Mouse (Mus musculus) liver, embryonic 16.5 days (tissue): ENCODE measurements around the gene Grk6. TPM values are rescaled to one million over a fixed set of nuclear protein-coding genes. Genes with fewer than 3 reads are reported as not detected.

Experiments
- ATAC-seq: fragments of 200-750 bp; cut with Nextera tagmentation; 2 replicates; pipeline ENCODE4 v1.8.0; 2017; ENCODE audit warnings: low read depth, mild to moderate bottlenecking, moderate number of reproducible peaks, moderate library complexity
- H3K27ac ChIP-seq: fragments of 300-500 bp; sonication (generic); 2 replicates; pipeline ENCODE4 v1.5.1; 2014; ENCODE audit warnings: mild to moderate bottlenecking, low read length
- H3K27me3 ChIP-seq: fragments of 300-500 bp; sonication (generic); 2 replicates; pipeline ENCODE4 v1.6.1; 2014; ENCODE audit warnings: low read depth, low read length, mixed read lengths; ENCODE audit not compliant: control insufficient read depth, insufficient read depth
- H3K36me3 ChIP-seq: fragments of 300-500 bp; sonication (generic); 2 replicates; pipeline ENCODE4 v1.6.1; 2014; ENCODE audit warnings: mild to moderate bottlenecking; ENCODE audit not compliant: control insufficient read depth, insufficient read depth
- H3K4me1 ChIP-seq: fragments of 300-500 bp; sonication (generic); 2 replicates; pipeline ENCODE4 v1.6.1; 2014; ENCODE audit warnings: low read depth, low read length, mixed read lengths; ENCODE audit not compliant: control insufficient read depth
- H3K4me2 ChIP-seq: fragments of 300-500 bp; sonication (generic); 2 replicates; pipeline ENCODE4 v1.6.1; 2014; ENCODE audit warnings: low read depth, low read length, mixed read lengths
- H3K4me3 ChIP-seq: fragments of 300-500 bp; sonication (generic); 2 replicates; pipeline ENCODE4 v1.5.1; 2014; ENCODE audit warnings: low read depth, mild to moderate bottlenecking, low read length
- H3K9ac ChIP-seq: fragments of 300-500 bp; sonication (generic); 2 replicates; pipeline ENCODE4 v1.6.1; 2014; ENCODE audit warnings: low read depth, low read length
- H3K9me3 ChIP-seq: fragments of 300-500 bp; sonication (generic); replicated peaks from 2 replicates; pipeline ENCODE4 v1.6.1; 2016; ENCODE audit warnings: low read length; ENCODE audit not compliant: control insufficient read depth
- WGBS: fragments of 180-500 bp; shearing (Covaris S2); extraction: QIAGEN DNeasy Blood & Tissue Kit; methylation state at CpG from one replicate; pipeline ENCODE4 v1.1.7; 2014; ENCODE audit not compliant: insufficient replicate concordance; 5-methylcytosine and 5-hydroxymethylcytosine counted together
- polyA plus RNA-seq: library from polyadenylated mRNA; unstranded; fragments of >200 nt; fragmentation: Nextera tagmentation; extraction: Ambion mirVana; gene quantifications from 2 replicates; pipeline ENCODE4 v1.2.1, GENCODE M21; 2015

The Grk6 gene
- polyA plus RNA-seq, 1 experiment from 2014 or later: 12.1 TPM

GRCm38 (mm10) chr13:55498906-55499305, 54.0 kb downstream of the Grk6 start:
- no peak for ATAC-seq
- no peaks in the 10 kb centered on the region; the same call in 1 of the 2 replicates for H3K4me1 ChIP-seq
- no peaks in the 10 kb centered on the region for H3K9me3 ChIP-seq
- no peak overlapping the region for H3K4me2 ChIP-seq
- no peaks in the 10 kb centered on the region; the same call in none of the 2 replicates for H3K36me3 ChIP-seq
- no peak overlapping the region for H3K4me3 ChIP-seq
- H3K9ac ChIP-seq: no peak overlapping the region
- 62% methylated on average over 11 of the region's 11 CpGs for WGBS
- H3K27me3 ChIP-seq: peaks cover 6% of the 10 kb centered on the region
- no peak overlapping the region for H3K27ac ChIP-seq

GRCm38 (mm10) chr13:55500575-55500974, 55.7 kb downstream of the Grk6 start:
- H3K27ac ChIP-seq: no peak overlapping the region
- ATAC-seq: no peak
- H3K4me2 ChIP-seq: no peak overlapping the region
- no peaks in the 10 kb centered on the region for H3K9me3 ChIP-seq
- H3K36me3 ChIP-seq: peaks cover 2% of the 10 kb centered on the region
- 64% methylated on average over 10 of the region's 10 CpGs for WGBS
- H3K27me3 ChIP-seq: peaks cover 2% of the 10 kb centered on the region; the same call in 1 of the 2 replicates
- no peak overlapping the region for H3K9ac ChIP-seq
- no peaks in the 10 kb centered on the region for H3K4me1 ChIP-seq
- no peak overlapping the region for H3K4me3 ChIP-seq

DNA sequence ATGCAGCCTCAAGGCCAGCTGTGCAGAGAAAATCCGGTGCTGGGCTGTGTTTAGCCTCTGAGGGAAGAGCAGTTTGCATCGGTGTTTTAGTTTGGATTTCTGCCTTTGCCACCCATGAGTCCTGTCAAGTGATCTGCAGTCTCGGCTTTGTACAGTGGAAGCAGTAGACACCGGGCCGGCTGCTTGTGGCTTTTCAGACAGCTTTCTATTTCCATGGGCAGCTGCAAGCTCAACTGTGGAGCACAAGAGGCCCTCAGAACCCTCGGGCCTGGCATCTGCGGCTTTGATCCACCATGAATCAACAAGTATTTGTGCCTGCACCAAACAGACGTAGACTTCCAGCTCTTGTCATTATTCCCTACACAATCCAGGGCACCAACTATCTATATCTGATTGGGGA, 57.5 kb downstream of the Grk6 start:
- 72% methylated on average over 8 of the region's 8 CpGs for WGBS
- Histone ChIP-seq H3K9ac (no peak overlapping the region), H3K9me3 (no peaks in the 10 kb centered on the region), H3K36me3 (peaks cover 5% of the 10 kb centered on the region), H3K4me2 (no peak overlapping the region), H3K4me3 (no peak overlapping the region), H3K27ac (no peak overlapping the region), H3K27me3 (no peaks in the 10 kb centered on the region), H3K4me1 (no peaks in the 10 kb centered on the region)
- ATAC-seq: no peak

DNA sequence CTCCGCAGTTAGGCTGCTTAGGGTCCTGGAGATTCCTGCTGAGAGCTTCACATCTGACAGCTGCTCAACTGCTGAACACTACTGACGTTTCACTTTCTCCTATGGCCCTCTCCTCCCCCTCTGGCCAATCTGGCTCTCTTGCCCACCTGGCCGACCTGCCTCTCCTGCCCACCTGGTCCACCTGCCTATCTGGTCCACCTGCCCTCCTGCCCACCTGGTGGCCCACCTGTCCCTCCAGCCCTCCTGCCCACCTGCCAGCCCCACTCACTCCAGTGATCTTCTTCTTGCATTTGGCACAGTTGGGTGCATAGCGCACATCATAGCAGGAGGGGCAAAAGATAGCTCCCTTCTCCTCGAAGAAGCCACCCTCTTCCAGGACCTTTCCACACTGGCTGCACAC, 59.5 kb downstream of the Grk6 start:
- Histone ChIP-seq H3K27me3 (no peaks in the 10 kb centered on the region), H3K9me3 (no peaks in the 10 kb centered on the region), H3K4me1 (no peaks in the 10 kb centered on the region), H3K36me3 (peaks cover 5% of the 10 kb centered on the region), H3K4me3 (no peak overlapping the region), H3K4me2 (no peak overlapping the region), H3K9ac (no peak overlapping the region), H3K27ac (no peak overlapping the region)
- ATAC-seq: no peak
- 71% methylated on average over 5 of the region's 5 CpGs for WGBS

GRCm38 (mm10) chr13:55505810-55506209, 60.9 kb downstream of the Grk6 start:
- Histone ChIP-seq H3K9me3 (no peaks in the 10 kb centered on the region), H3K27me3 (no peaks in the 10 kb centered on the region), H3K27ac (no peak overlapping the region), H3K4me1 (peaks cover 7% of the 10 kb centered on the region), H3K4me3 (no peak overlapping the region), H3K9ac (no peak overlapping the region), H3K36me3 (peaks cover 5% of the 10 kb centered on the region), H3K4me2 (no peak overlapping the region)
- ATAC-seq: no peak
- 75% methylated on average over 9 of the region's 9 CpGs for WGBS

DNA sequence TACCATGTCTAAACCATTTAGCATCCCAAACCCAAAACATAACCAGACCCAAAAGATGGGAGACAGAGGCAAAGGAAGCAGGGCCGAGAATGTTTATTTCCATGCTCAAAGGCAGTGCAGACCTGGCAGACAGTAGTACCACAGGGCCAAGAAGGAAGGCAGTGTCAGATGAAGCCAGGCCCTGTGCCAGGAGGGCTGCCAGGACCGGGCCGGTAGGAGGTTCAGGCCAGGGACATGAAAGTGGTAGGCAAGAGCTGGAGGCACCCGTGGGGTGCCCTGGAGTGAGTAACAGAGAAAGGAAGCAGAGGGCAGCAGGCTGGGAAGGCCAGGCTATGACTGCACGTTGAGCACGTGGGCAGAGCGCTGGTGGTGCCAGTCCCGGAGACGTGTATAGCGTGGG, 61.8 kb downstream of the Grk6 start:
- no peak overlapping the region for H3K4me3 ChIP-seq
- no peak overlapping the region for H3K9ac ChIP-seq
- H3K36me3 ChIP-seq: peaks cover 5% of the 10 kb centered on the region
- WGBS: 77% methylated on average over 10 of the region's 10 CpGs
- no peaks in the 10 kb centered on the region for H3K27me3 ChIP-seq
- H3K4me2 ChIP-seq: no peak overlapping the region
- H3K27ac ChIP-seq: no peak overlapping the region
- peaks cover 16% of the 10 kb centered on the region for H3K4me1 ChIP-seq
- no peaks in the 10 kb centered on the region for H3K9me3 ChIP-seq
- ATAC-seq: no peak

DNA sequence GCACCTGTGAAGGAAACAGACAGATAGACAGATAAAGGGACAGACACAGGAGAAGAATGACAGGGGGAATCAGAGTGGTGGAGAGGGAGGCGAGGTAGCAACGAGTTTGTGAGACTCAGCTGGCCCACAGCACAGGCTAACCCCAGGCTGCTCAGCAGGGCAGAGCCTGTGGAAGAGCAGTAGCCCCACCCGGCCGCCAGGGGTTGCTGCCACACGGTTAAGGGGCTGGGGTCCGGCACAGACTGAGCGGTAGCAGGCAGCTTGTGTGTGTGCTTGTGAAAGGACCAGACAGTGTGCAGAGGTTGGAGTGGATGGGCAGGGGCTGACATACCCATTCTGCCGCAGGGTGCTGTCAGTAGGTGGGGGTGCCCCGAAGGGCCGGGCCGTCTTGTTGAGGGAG, 63.0 kb downstream of the Grk6 start:
- no peak overlapping the region for H3K4me2 ChIP-seq
- H3K9me3 ChIP-seq: no peaks in the 10 kb centered on the region
- ATAC-seq: no peak
- no peak overlapping the region for H3K27ac ChIP-seq
- H3K4me3 ChIP-seq: no peak overlapping the region
- 62% methylated on average over 11 of the region's 11 CpGs for WGBS
- peaks cover 5% of the 10 kb centered on the region for H3K36me3 ChIP-seq
- no peaks in the 10 kb centered on the region for H3K27me3 ChIP-seq
- no peak overlapping the region for H3K9ac ChIP-seq
- peaks cover 27% of the 10 kb centered on the region for H3K4me1 ChIP-seq

- H3K36me3 ChIP-seq: peaks cover 5% of the 10 kb centered on the region
- no peak overlapping the region for H3K4me2 ChIP-seq
- peaks cover 27% of the 10 kb centered on the region for H3K4me1 ChIP-seq
- no peak overlapping the region for H3K4me3 ChIP-seq
- H3K9me3 ChIP-seq: no peaks in the 10 kb centered on the region
- 79% methylated on average over 10 of the region's 10 CpGs for WGBS
- H3K27me3 ChIP-seq: no peaks in the 10 kb centered on the region
- ATAC-seq: no peak
- no peak overlapping the region for H3K27ac ChIP-seq
- no peak overlapping the region for H3K9ac ChIP-seq
These were observed 63.7 kb downstream of the Grk6 start for GRCm38 (mm10) chr13:55508531-55508930.

- Histone ChIP-seq H3K9me3 (no peaks in the 10 kb centered on the region), H3K9ac (no peak overlapping the region), H3K4me1 (peaks cover 27% of the 10 kb centered on the region), H3K36me3 (peaks cover 5% of the 10 kb centered on the region), H3K4me2 (no peak overlapping the region), H3K27ac (no peak overlapping the region), H3K27me3 (no peaks in the 10 kb centered on the region), H3K4me3 (no peak overlapping the region)
- ATAC-seq: no peak
- WGBS: 25% methylated on average over 3 of the region's 3 CpGs
These were observed 65.4 kb downstream of the Grk6 start for GRCm38 (mm10) chr13:55510332-55510667.
